Mouse (Mus musculus) midbrain, embryonic 14.5 days (tissue): ENCODE data around the gene Ptprh. TPM values are rescaled to one million over a fixed set of nuclear protein-coding genes. Genes with fewer than 3 reads are reported as not detected.
"Not testable (repeated sequence)": the region's sequence is repeated elsewhere in the genome, so short reads cannot be mapped to it uniquely, and the experiment has no call there.

Source experiments
- ATAC-seq: fragments of 200-750 bp; cut with Nextera tagmentation; 2 replicates; pipeline ENCODE4 v1.8.0; 2017; ENCODE audit warnings: moderate number of reproducible peaks, moderate library complexity; ENCODE audit not compliant: low FRiP score, low TSS enrichment
- DNase-seq: peaks from one replicate; pipeline ENCODE4 v3.0.0-alpha.2; 2015
- H3K27ac ChIP-seq: fragments of 300-500 bp; sonication (generic); replicated peaks from 2 replicates; pipeline ENCODE4 v1.5.1; 2014; ENCODE audit warnings: mild to moderate bottlenecking, low read depth, low read length, moderate library complexity
- H3K27me3 ChIP-seq: fragments of 300-500 bp; sonication (generic); 2 replicates; pipeline ENCODE4 v1.6.1; 2014; ENCODE audit warnings: low read length, control low read depth, mixed read lengths; ENCODE audit not compliant: control insufficient read depth, insufficient read depth
- H3K36me3 ChIP-seq: fragments of 300-500 bp; sonication (generic); 2 replicates; pipeline ENCODE4 v1.6.1; 2014; ENCODE audit warnings: low read length, control low read depth; ENCODE audit not compliant: control insufficient read depth, insufficient read depth
- H3K4me1 ChIP-seq: fragments of 300-500 bp; sonication (generic); 2 replicates; pipeline ENCODE4 v1.6.1; 2014; ENCODE audit warnings: mild to moderate bottlenecking, antibody characterized with exemption, low read length, control low read depth; ENCODE audit not compliant: control insufficient read depth, insufficient read depth
- H3K4me2 ChIP-seq: fragments of 300-500 bp; sonication (generic); 2 replicates; pipeline ENCODE4 v1.6.1; 2014; ENCODE audit warnings: mild to moderate bottlenecking, low read length, moderate library complexity
- H3K4me3 ChIP-seq: fragments of 300-500 bp; sonication (generic); replicated peaks from 2 replicates; pipeline ENCODE4 v1.5.1; 2014; ENCODE audit warnings: low read depth, low read length
- H3K9ac ChIP-seq: fragments of 300-500 bp; sonication (generic); replicated peaks from 2 replicates; pipeline ENCODE4 v1.6.1; 2014; ENCODE audit warnings: mild to moderate bottlenecking, low read length, moderate library complexity
- H3K9me3 ChIP-seq: fragments of 300-500 bp; sonication (generic); 2 replicates; pipeline ENCODE4 v1.6.1; 2016; ENCODE audit warnings: low read length, control low read depth, mixed read lengths; ENCODE audit not compliant: control insufficient read depth
- WGBS: fragments of 180-500 bp; shearing (Covaris S2); extraction: QIAGEN DNeasy Blood & Tissue Kit; methylation state at CpG from one replicate; pipeline ENCODE4 v1.1.7; 2014; 5-methylcytosine and 5-hydroxymethylcytosine counted together
- polyA plus RNA-seq: library from polyadenylated mRNA; unstranded; fragments of >200 nt; fragmentation: Nextera tagmentation; extraction: Ambion mirVana; gene quantifications from 2 replicates; pipeline ENCODE4 v1.2.1, GENCODE M21; 2014

Gene Ptprh
- polyA plus RNA-seq, 1 experiment from 2014 or later = 0.09 TPM

GRCm38 (mm10) chr7:4613740-4614403 is 10.0 kb upstream of the Ptprh start:
- H3K27me3 ChIP-seq = no peaks in the 10 kb centered on the region
- no peaks in the 10 kb centered on the region for H3K9me3 ChIP-seq
- no peak overlapping the region for H3K9ac ChIP-seq
- no peak for DNase-seq
- H3K4me1 ChIP-seq = no peaks in the 10 kb centered on the region
- no peak overlapping the region for H3K27ac ChIP-seq
- no peaks in the 10 kb centered on the region for H3K36me3 ChIP-seq
- H3K4me3 ChIP-seq = no peak overlapping the region
- no peak overlapping the region for H3K4me2 ChIP-seq
- no peak for ATAC-seq
- 82% methylated on average over 14 of the region's 14 CpGs for WGBS

GRCm38 (mm10) chr7:4612956-4613355 is 9.1 kb upstream of the Ptprh start:
- Histone ChIP-seq H3K4me2 (no peak overlapping the region), H3K9me3 (no peaks in the 10 kb centered on the region), H3K9ac (no peak overlapping the region), H3K27ac (no peak overlapping the region), H3K4me3 (no peak overlapping the region), H3K36me3 (no peaks in the 10 kb centered on the region), H3K4me1 (no peaks in the 10 kb centered on the region), H3K27me3 (no peaks in the 10 kb centered on the region)
- no peak for DNase-seq
- WGBS = 77% methylated on average over 1 of the region's 1 CpGs
- no peak for ATAC-seq

- Histone ChIP-seq H3K27me3 (no peaks in the 10 kb centered on the region), H3K36me3 (no peaks in the 10 kb centered on the region), H3K4me3 (no peak overlapping the region), H3K9ac (no peak overlapping the region), H3K4me1 (no peaks in the 10 kb centered on the region), H3K9me3 (no peaks in the 10 kb centered on the region), H3K4me2 (no peak overlapping the region), H3K27ac (no peak overlapping the region)
- ATAC-seq (no peak), DNase-seq (no peak)
- WGBS = 67% methylated on average over 8 of the region's 8 CpGs
These were observed 8.5 kb upstream of the Ptprh start for GRCm38 (mm10) chr7:4612386-4612785.

GRCm38 (mm10) chr7:4611921-4612341 is 8.1 kb upstream of the Ptprh start:
- Histone ChIP-seq H3K4me3 (no peak overlapping the region), H3K4me1 (no peaks in the 10 kb centered on the region), H3K27ac (no peak overlapping the region), H3K4me2 (no peak overlapping the region), H3K9ac (no peak overlapping the region), H3K27me3 (no peaks in the 10 kb centered on the region), H3K36me3 (no peaks in the 10 kb centered on the region), H3K9me3 (no peaks in the 10 kb centered on the region)
- DNase-seq (no peak), ATAC-seq (no peak)
- 81% methylated on average over 12 of the region's 12 CpGs for WGBS

GRCm38 (mm10) chr7:4611511-4611910 is 7.7 kb upstream of the Ptprh start:
- Histone ChIP-seq H3K27me3 (no peaks in the 10 kb centered on the region), H3K4me2 (no peak overlapping the region), H3K4me3 (no peak overlapping the region), H3K9me3 (no peaks in the 10 kb centered on the region), H3K36me3 (no peaks in the 10 kb centered on the region), H3K27ac (no peak overlapping the region), H3K9ac (no peak overlapping the region), H3K4me1 (no peaks in the 10 kb centered on the region)
- WGBS = 82% methylated on average over 12 of the region's 12 CpGs
- ATAC-seq (no peak), DNase-seq (no peak)

- 74% methylated on average over 5 of the region's 5 CpGs for WGBS
These were observed 4.2 kb upstream of the Ptprh start for GRCm38 (mm10) chr7:4608002-4608401.

GRCm38 (mm10) chr7:4602969-4603368 is 872 bp downstream of the Ptprh start:
- Histone ChIP-seq H3K9ac (no peak overlapping the region), H3K4me2 (no peak overlapping the region), H3K9me3 (no peaks in the 10 kb centered on the region; the same call in 1 of the 2 replicates), H3K4me1 (no peaks in the 10 kb centered on the region), H3K36me3 (no peaks in the 10 kb centered on the region), H3K27me3 (no peaks in the 10 kb centered on the region), H3K27ac (no peak overlapping the region), H3K4me3 (no peak overlapping the region)
- no peak for ATAC-seq
- DNase-seq = no peak
- WGBS = 89% methylated on average over 6 of the region's 6 CpGs

More at GRCm38 (mm10) chr7:4608002-4608401, 4.2 kb upstream of the Ptprh start:
- H3K27ac ChIP-seq = no peak overlapping the region
- DNase-seq (no peak), ATAC-seq (no peak)
- H3K9ac ChIP-seq = no peak overlapping the region
- no peaks in the 10 kb centered on the region for H3K27me3 ChIP-seq
- H3K4me2 ChIP-seq = no peak overlapping the region
- H3K36me3 ChIP-seq = no peaks in the 10 kb centered on the region
- no peaks in the 10 kb centered on the region for H3K9me3 ChIP-seq
- H3K4me1 ChIP-seq = no peaks in the 10 kb centered on the region
- H3K4me3 ChIP-seq = no peak overlapping the region

GRCm38 (mm10) chr7:4597046-4597445 is 6.8 kb downstream of the Ptprh start:
- not testable (repeated sequence) for H3K9ac ChIP-seq, DNase-seq, H3K4me1 ChIP-seq, H3K4me2 ChIP-seq, H3K27me3 ChIP-seq, H3K4me3 ChIP-seq, H3K9me3 ChIP-seq, ATAC-seq, H3K27ac ChIP-seq, H3K36me3 ChIP-seq
- 79% methylated on average over 4 of the region's 4 CpGs for whole genome bisulfite sequencing

GRCm38 (mm10) chr7:4581481-4581880 is 22.4 kb downstream of the Ptprh start:
- not testable (repeated sequence) for H3K27ac ChIP-seq, H3K4me3 ChIP-seq, H3K9me3 ChIP-seq, DNase-seq, H3K27me3 ChIP-seq, H3K9ac ChIP-seq, ATAC-seq, H3K36me3 ChIP-seq, H3K4me2 ChIP-seq, H3K4me1 ChIP-seq
- 80% methylated on average over 3 of the region's 3 CpGs for WGBS
